Mouse (Mus musculus) hindbrain, postnatal 0 days (tissue): ENCODE results near the gene Lin28b. TPM values are rescaled to one million over a fixed set of nuclear protein-coding genes. Genes with fewer than 3 reads are reported as not detected.

Source experiments
- ATAC-seq: fragments of 200-750 bp; cut with Nextera tagmentation; 2 replicates; pipeline ENCODE4 v1.8.0; 2017; ENCODE audit warnings: mild to moderate bottlenecking, moderate TSS enrichment, moderate library complexity
- DNase-seq: peaks from one replicate; pipeline ENCODE4 v3.0.0-alpha.2; 2015; ENCODE audit warnings: low spot score
- H3K27ac ChIP-seq: fragments of 300-500 bp; sonication (generic); 2 replicates; pipeline ENCODE4 v1.5.1; 2014; ENCODE audit warnings: mild to moderate bottlenecking
- H3K27me3 ChIP-seq: fragments of 300-500 bp; sonication (generic); 2 replicates; pipeline ENCODE4 v1.6.1; 2014; ENCODE audit warnings: low read length, mixed read lengths; ENCODE audit not compliant: insufficient read depth
- H3K36me3 ChIP-seq: fragments of 300-500 bp; sonication (generic); 2 replicates; pipeline ENCODE4 v1.6.1; 2014; ENCODE audit warnings: low read length, mixed read lengths; ENCODE audit not compliant: insufficient read depth
- H3K4me1 ChIP-seq: fragments of 300-500 bp; sonication (generic); 2 replicates; pipeline ENCODE4 v1.6.1; 2014; ENCODE audit warnings: antibody characterized with exemption, low read length, mixed read lengths; ENCODE audit not compliant: insufficient read depth
- H3K4me2 ChIP-seq: fragments of 300-500 bp; sonication (generic); 2 replicates; pipeline ENCODE4 v1.6.1; 2014; ENCODE audit warnings: low read depth, mild to moderate bottlenecking, low read length, moderate library complexity, mixed read lengths
- H3K4me3 ChIP-seq: fragments of 300-500 bp; sonication (generic); 2 replicates; pipeline ENCODE4 v1.5.1; 2014; ENCODE audit warnings: low read length
- H3K9ac ChIP-seq: fragments of 300-500 bp; sonication (generic); replicated peaks from 2 replicates; pipeline ENCODE4 v1.6.1; 2014; ENCODE audit warnings: mild to moderate bottlenecking, low read length, moderate library complexity, mixed read lengths
- H3K9me3 ChIP-seq: fragments of 300-500 bp; sonication (generic); 2 replicates; pipeline ENCODE4 v1.6.1; 2016; ENCODE audit warnings: low read length, mixed read lengths
- CTCF ChIP-seq: IDR thresholded peaks from 2 replicates; pipeline ENCODE4 v1.5.1; 2016; ENCODE audit warnings: antibody characterized with exemption, control low read depth, low read depth
- WGBS: fragments of 180-500 bp; shearing (Covaris S2); extraction: QIAGEN DNeasy Blood & Tissue Kit; methylation state at CpG from one replicate; pipeline ENCODE4 v1.1.7; 2014; 5-methylcytosine and 5-hydroxymethylcytosine counted together
- polyA plus RNA-seq: library from polyadenylated mRNA; unstranded; fragments of >200 nt; fragmentation: Nextera tagmentation; extraction: Ambion mirVana; gene quantifications from 2 replicates; pipeline ENCODE4 v1.2.1, GENCODE M21; 2015
- total RNA-seq: library from RNA; depleted of rRNA; stranded (reverse); fragments of >200 nt; gene quantifications from 2 replicates; pipeline ENCODE4 v1.2.3, GENCODE M21; 2014

The Lin28b gene
- total and polyA plus RNA-seq, 2 experiments from 2014 or later, result 3.6 to 8.0 TPM

- Histone ChIP-seq H3K9ac (no peak overlapping the region), H3K9me3 (no peaks in the 10 kb centered on the region), H3K4me2 (no peak overlapping the region), H3K4me1 (no peaks in the 10 kb centered on the region), H3K36me3 (no peaks in the 10 kb centered on the region), H3K27me3 (no peaks in the 10 kb centered on the region), H3K27ac (no peak overlapping the region), H3K4me3 (no peak overlapping the region)
- no peak for ATAC-seq
- no peak for DNase-seq
- no peak for TF ChIP-seq CTCF
- WGBS, result 70% methylated on average over 2 of the region's 2 CpGs
Measured at GRCm38 (mm10) chr10:45483210-45483609, 3.0 kb downstream of the Lin28b start.

- peak; percentile 30 for DNase-seq
- H3K36me3 ChIP-seq, result no peaks in the 10 kb centered on the region
- peaks cover 4% of the 10 kb centered on the region; the same call in 1 of the 2 replicates for H3K27me3 ChIP-seq
Measured at GRCm38 (mm10) chr10:45473663-45474333, 12.4 kb downstream of the Lin28b start.

GRCm38 (mm10) chr10:45473143-45473484 lies 13.1 kb downstream of the Lin28b start:
- no peak for DNase-seq
- no peak for TF ChIP-seq CTCF

More at GRCm38 (mm10) chr10:45473663-45474333, 12.4 kb downstream of the Lin28b start:
- Histone ChIP-seq H3K4me1 (no peaks in the 10 kb centered on the region), H3K4me3 (peak overlapping the region; percentile 26), H3K9me3 (no peaks in the 10 kb centered on the region), H3K4me2 (peak overlapping the region; percentile 46), H3K9ac (no peak overlapping the region), H3K27ac (no peak overlapping the region)
- no peak for ATAC-seq
- no peak for TF ChIP-seq CTCF
- 8% methylated on average over 21 of the region's 21 CpGs for WGBS

GRCm38 (mm10) chr10:45472431-45473142 lies 13.6 kb downstream of the Lin28b start:
- 34% methylated on average over 6 of the region's 6 CpGs for WGBS
- Histone ChIP-seq H3K4me3 (no peak overlapping the region), H3K4me1 (no peaks in the 10 kb centered on the region), H3K36me3 (no peaks in the 10 kb centered on the region), H3K27ac (no peak overlapping the region), H3K9me3 (no peaks in the 10 kb centered on the region), H3K27me3 (peaks cover 4% of the 10 kb centered on the region; the same call in 1 of the 2 replicates), H3K4me2 (no peak overlapping the region), H3K9ac (no peak overlapping the region)
- DNase-seq (no peak), ATAC-seq (no peak)
- TF ChIP-seq CTCF, result no peak

More at GRCm38 (mm10) chr10:45473143-45473484, 13.1 kb downstream of the Lin28b start:
- Histone ChIP-seq H3K36me3 (no peaks in the 10 kb centered on the region), H3K4me1 (no peaks in the 10 kb centered on the region), H3K4me3 (no peak overlapping the region; the same call in 1 of the 2 replicates), H3K27me3 (peaks cover 4% of the 10 kb centered on the region; the same call in 1 of the 2 replicates), H3K4me2 (peak overlapping the region; percentile 46; the same call in 1 of the 2 replicates), H3K9ac (no peak overlapping the region), H3K27ac (no peak overlapping the region), H3K9me3 (no peaks in the 10 kb centered on the region)
- no peak for ATAC-seq
- WGBS, result 23% methylated on average over 5 of the region's 5 CpGs

- DNase-seq (no peak), ATAC-seq (no peak)
- Histone ChIP-seq H3K36me3 (no peaks in the 10 kb centered on the region), H3K9ac (no peak overlapping the region), H3K27ac (no peak overlapping the region), H3K4me1 (no peaks in the 10 kb centered on the region), H3K9me3 (no peaks in the 10 kb centered on the region), H3K4me2 (no peak overlapping the region), H3K27me3 (peaks cover 4% of the 10 kb centered on the region; the same call in 1 of the 2 replicates), H3K4me3 (no peak overlapping the region)
- no peak for TF ChIP-seq CTCF
- WGBS, result 42% methylated on average over 3 of the region's 3 CpGs
Measured at GRCm38 (mm10) chr10:45471321-45471720, 14.9 kb downstream of the Lin28b start.

GRCm38 (mm10) chr10:45470079-45470739 lies 16.0 kb downstream of the Lin28b start:
- H3K36me3 ChIP-seq, result no peaks in the 10 kb centered on the region
- H3K4me3 ChIP-seq, result peak overlapping the region; percentile 32
- H3K27ac ChIP-seq, result no peak overlapping the region
- H3K9me3 ChIP-seq, result no peaks in the 10 kb centered on the region
- peak; percentile 48; the same call in 1 of the 2 replicates for ATAC-seq
- H3K27me3 ChIP-seq, result peaks cover 4% of the 10 kb centered on the region; the same call in 1 of the 2 replicates
- peak overlapping the region; percentile 59 for H3K4me2 ChIP-seq
- DNase-seq, result no peak
- TF ChIP-seq CTCF, result no peak
- no peaks in the 10 kb centered on the region for H3K4me1 ChIP-seq
- 6% methylated on average over 13 of the region's 13 CpGs for WGBS
- no peak overlapping the region; the same call in 1 of the 2 replicates for H3K9ac ChIP-seq
